Mouse (Mus musculus) C2C12 (cell line): ENCODE results near the gene Olfr74. TPM values are rescaled to one million over a fixed set of nuclear protein-coding genes. Genes with fewer than 3 reads are reported as not detected.
"Not testable (repeated sequence)": the region's sequence is repeated elsewhere in the genome, so short reads cannot be mapped to it uniquely, and the experiment has no call there.

Experiments used
- H3K27me3 ChIP-seq: one replicate; pipeline ENCODE4 v1.6.1; 2011; ENCODE audit not compliant: control insufficient read depth, insufficient read depth, insufficient read length
- H3K36me3 ChIP-seq: one replicate; pipeline ENCODE4 v1.6.1; 2011; ENCODE audit not compliant: control insufficient read depth, insufficient read depth
- H3K4me3 ChIP-seq: one replicate; pipeline ENCODE4 v1.5.1; 2011; ENCODE audit warnings: mild to moderate bottlenecking, control low read depth; ENCODE audit not compliant: poor library complexity, insufficient read depth, severe bottlenecking
- H3K79me2 ChIP-seq: one replicate; pipeline ENCODE4 v1.6.1; 2011; ENCODE audit not compliant: control insufficient read depth, insufficient read depth
- H3K79me3 ChIP-seq: one replicate; pipeline ENCODE4 v1.6.1; 2011; ENCODE audit warnings: low read depth, control low read depth
- H3ac ChIP-seq: one replicate; pipeline ENCODE3; 2011; ENCODE audit warnings: low read depth; ENCODE audit not compliant: control insufficient read depth, insufficient read length
- CEBPB ChIP-seq: IDR thresholded peaks from one replicate; pipeline ENCODE4 v1.6.1; 2011; ENCODE audit warnings: low read depth, mild to moderate bottlenecking, control low read depth, moderate library complexity
- CTCF ChIP-seq: IDR thresholded peaks from one replicate; pipeline ENCODE4 v1.5.1; 2011; ENCODE audit not compliant: control insufficient read depth, insufficient read depth, insufficient read length
- FOSL1 ChIP-seq: IDR thresholded peaks from one replicate; pipeline ENCODE4 v1.8.0; 2011; ENCODE audit warnings: mild to moderate bottlenecking, low read length; ENCODE audit not compliant: poor library complexity, insufficient read depth, severe bottlenecking
- MAX ChIP-seq: IDR thresholded peaks from one replicate; pipeline ENCODE4 v1.6.1; 2011; ENCODE audit warnings: mild to moderate bottlenecking, control low read depth
- MYOD1 ChIP-seq: IDR thresholded peaks from one replicate; pipeline ENCODE4 v1.6.1; 2011; ENCODE audit warnings: low read depth; ENCODE audit not compliant: control insufficient read depth, insufficient read length
- MYOG ChIP-seq: IDR thresholded peaks from one replicate; pipeline ENCODE4 v1.6.1; 2011; ENCODE audit not compliant: control insufficient read depth, insufficient read length; ENCODE audit errors: extremely low read depth
- USF1 ChIP-seq: IDR thresholded peaks from one replicate; pipeline ENCODE4 v1.6.1; 2011; ENCODE audit warnings: low read depth, mild to moderate bottlenecking, control low read depth, moderate library complexity
- long read RNA-seq, 2 experiments: library from polyadenylated mRNA; unstranded; transcript quantifications; one replicate each; pipeline ENCODE4 v2.0.0; 2019 to 2020
- polyA plus RNA-seq: library from polyadenylated mRNA; unstranded; fragments of >200 nt; fragmentation: generic; extraction: Trizol; gene quantifications from one replicate; pipeline ENCODE4 v1.2.1, GENCODE M21; 2012; ENCODE audit warnings: missing spikeins

Olfr74 gene
- not detected for polyA plus RNA-seq
- long read RNA-seq, experiment 1: 0 reads
- long read RNA-seq, experiment 2: 0 reads

DNA sequence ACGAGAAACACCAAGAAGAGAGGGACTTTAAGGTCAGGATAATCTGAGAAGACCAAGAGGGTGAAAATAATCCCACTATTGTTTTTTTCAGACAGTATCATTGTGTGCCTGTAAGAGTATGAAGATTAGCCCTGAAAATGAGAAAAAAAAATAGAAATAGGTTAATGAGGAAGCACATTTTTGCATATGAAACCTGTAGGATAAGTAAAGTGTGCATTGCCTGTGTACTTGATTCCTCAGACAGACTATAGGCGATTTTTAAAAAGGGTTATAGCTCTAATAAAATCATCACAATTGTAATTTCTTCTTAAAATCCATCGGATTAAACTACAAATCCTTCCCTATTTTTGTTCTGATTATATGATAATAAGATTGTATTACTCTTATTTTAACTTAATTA lies at the start of gene Olfr74:
Olfr74 (minus strand) TSS at position 101 of the 400 bp plus-strand sequence.
- no peak for TF ChIP-seq USF1
- TF ChIP-seq MYOG: no peak
- TF ChIP-seq CTCF: no peak
- TF ChIP-seq MYOD1: no peak
- no peak for TF ChIP-seq CEBPB
- no peak for TF ChIP-seq FOSL1
- TF ChIP-seq MAX: no peak
- no peaks in the 10 kb centered on the region for H3K79me3 ChIP-seq
- no peaks in the 10 kb centered on the region for H3K79me2 ChIP-seq
- no peaks in the 10 kb centered on the region for H3K36me3 ChIP-seq
- H3K27me3 ChIP-seq: no peaks in the 10 kb centered on the region
- no peak within 1 kb of the TSS for H3ac ChIP-seq
- H3K4me3 ChIP-seq: no peak within 1 kb of the TSS

DNA sequence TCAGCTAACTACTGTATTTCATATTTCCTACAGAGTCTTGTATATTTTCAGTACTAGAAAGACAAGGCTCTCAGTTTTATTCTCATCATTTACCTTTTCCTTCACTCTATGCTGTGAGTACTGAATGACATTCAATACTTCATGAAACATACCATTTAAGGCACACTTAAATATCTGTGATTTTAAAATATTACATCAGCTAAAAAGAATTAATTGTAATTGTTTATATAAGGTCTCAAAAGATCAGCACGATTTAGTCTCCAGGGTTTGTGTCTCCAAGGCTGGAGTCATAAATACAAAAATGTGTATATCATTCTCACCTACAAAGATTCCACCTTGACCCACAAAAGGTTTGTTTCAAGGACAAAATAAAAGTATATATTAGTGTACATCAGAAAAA lies 48.0 kb upstream of the Olfr74 start, which contains the start of gene Olfr1161:
Olfr1161 (plus strand) TSS at position 301 of the 400 bp plus-strand sequence.
- not testable (repeated sequence) for H3K36me3 ChIP-seq, H3K4me3 ChIP-seq, H3K27me3 ChIP-seq, H3K79me2 ChIP-seq, H3ac ChIP-seq, H3K79me3 ChIP-seq

DNA sequence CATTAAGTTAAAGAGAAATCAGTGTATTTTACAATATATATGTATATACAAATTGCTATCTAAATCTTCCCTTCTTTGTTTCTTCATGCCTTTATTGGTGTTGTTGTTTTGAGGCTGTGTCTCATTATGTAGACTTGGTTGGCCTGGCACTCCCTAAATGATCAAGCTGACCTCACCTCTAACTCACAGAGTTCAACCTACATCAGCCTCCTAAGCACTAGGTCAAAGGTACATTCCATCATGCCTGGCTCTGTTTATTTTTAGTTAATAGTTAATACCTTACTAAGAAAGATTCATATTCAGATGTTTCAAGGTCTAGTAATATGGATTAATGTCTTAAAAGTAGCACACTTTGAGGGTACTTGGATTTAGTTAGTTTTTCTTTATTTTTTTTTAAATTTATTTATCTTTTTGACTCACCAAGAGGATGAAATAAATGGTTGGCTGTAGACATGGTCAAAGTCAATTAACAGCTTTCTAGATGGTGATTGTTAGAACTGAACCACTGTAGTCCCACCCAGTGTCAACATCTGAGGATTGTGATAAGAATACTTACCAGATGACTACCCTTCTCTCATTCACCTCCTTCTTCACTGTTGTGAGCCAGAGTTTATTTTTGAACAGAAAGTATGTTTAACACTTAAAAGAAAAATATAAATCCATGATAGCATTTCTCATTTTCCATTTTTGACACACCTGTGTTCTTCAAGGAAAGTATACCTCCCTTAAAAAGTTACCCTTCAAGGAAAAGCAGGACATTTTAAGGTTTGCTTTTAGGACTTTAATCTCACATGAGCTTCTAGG lies 33.3 kb upstream of the Olfr74 start, which contains the start of gene Olfr1160:
Olfr1160 (minus strand) TSS at position 754 of the 804 bp plus-strand sequence.
- Histone ChIP-seq H3K27me3 (no peaks in the 10 kb centered on the region), H3K79me2 (no peaks in the 10 kb centered on the region), H3K79me3 (no peaks in the 10 kb centered on the region), H3K36me3 (no peaks in the 10 kb centered on the region), H3K4me3 (no peak within 1 kb of the TSS), H3ac (no peak within 1 kb of the TSS)
- TF ChIP-seq FOSL1: no peak
- TF ChIP-seq CTCF: no peak
- no peak for TF ChIP-seq MYOD1
- no peak for TF ChIP-seq CEBPB
- no peak for TF ChIP-seq USF1
- TF ChIP-seq MAX: no peak
- no peak for TF ChIP-seq MYOG

DNA sequence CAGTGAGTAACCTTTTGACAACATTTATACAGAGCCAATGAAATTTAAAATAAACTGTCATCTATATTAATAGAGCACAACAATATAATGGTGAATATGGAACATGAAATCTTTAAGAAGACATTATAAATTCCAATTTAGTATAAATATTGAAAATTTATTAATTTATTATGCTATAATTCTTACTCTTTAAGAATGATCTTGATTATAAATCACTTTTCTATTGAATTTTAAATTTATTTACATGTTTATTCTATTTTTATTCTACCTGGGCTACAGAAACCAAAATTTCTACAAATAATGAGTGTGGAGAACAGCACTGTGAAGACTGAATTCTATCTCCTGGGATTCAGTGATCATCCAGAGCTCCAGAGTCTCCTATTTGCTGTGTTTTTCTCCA lies 15.3 kb upstream of the Olfr74 start, which contains the start of gene Olfr1158:
Olfr1158 (plus strand) TSS at position 301 of the 400 bp plus-strand sequence.
- no peaks in the 10 kb centered on the region for H3K27me3 ChIP-seq
- H3K4me3 ChIP-seq: no peak within 1 kb of the TSS
- no peaks in the 10 kb centered on the region for H3K36me3 ChIP-seq
- H3K79me2 ChIP-seq: no peaks in the 10 kb centered on the region
- no peak within 1 kb of the TSS for H3ac ChIP-seq
- H3K79me3 ChIP-seq: no peaks in the 10 kb centered on the region
- no peak for TF ChIP-seq USF1
- TF ChIP-seq MAX: no peak
- no peak for TF ChIP-seq CTCF
- TF ChIP-seq FOSL1: no peak
- no peak for TF ChIP-seq MYOD1
- TF ChIP-seq MYOG: no peak
- TF ChIP-seq CEBPB: no peak

DNA sequence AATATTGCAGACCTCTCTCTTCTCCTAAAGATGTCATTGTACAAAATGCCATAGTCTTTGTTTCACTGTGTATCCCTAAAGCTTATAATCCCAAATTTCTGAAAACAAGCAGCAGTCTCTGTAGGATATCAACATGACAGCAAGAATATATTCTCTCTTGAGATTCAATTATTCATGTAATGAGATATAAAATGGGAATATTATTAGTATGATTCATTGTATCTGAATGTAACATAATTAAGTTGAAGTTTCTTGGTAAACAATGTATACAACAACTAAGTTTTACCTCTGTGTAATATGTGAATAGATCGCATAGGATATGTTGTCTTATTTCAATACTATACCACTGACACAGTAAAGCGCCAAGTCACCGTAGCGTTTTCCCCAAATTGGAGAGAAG lies 6.3 kb downstream of the Olfr74 start, which contains the start of gene Olfr1157:
Olfr1157 (minus strand) TSS at position 101 of the 400 bp plus-strand sequence.
- Histone ChIP-seq H3K27me3 (no peaks in the 10 kb centered on the region), H3K79me2 (no peaks in the 10 kb centered on the region), H3ac (no peak within 1 kb of the TSS), H3K36me3 (no peaks in the 10 kb centered on the region), H3K79me3 (no peaks in the 10 kb centered on the region), H3K4me3 (no peak within 1 kb of the TSS)
- TF ChIP-seq CEBPB (no peak), MYOG (no peak), FOSL1 (no peak), CTCF (no peak), MAX (no peak), USF1 (no peak), MYOD1 (no peak)
